Mouse (Mus musculus) stomach, embryonic 15.5 days (tissue): ENCODE measurements at regions not wholly inside any gene's neighbourhood (a gene's known extent, or its start where the extent isn't known, plus 50 kb on each side); places are given as distances from the start of the nearest gene placed in this dataset.

ENCODE experiments used
- ATAC-seq: fragments of 200-750 bp; cut with Nextera tagmentation; 2 replicates; pipeline ENCODE4 v1.8.0; 2017; ENCODE audit warnings: low read depth, moderate number of reproducible peaks, moderate TSS enrichment; ENCODE audit not compliant: insufficient read depth, low FRiP score
- H3K27ac ChIP-seq: fragments of 300-500 bp; sonication (generic); 2 replicates; pipeline ENCODE4 v1.5.1; 2015; ENCODE audit warnings: mild to moderate bottlenecking, inconsistent platforms
- H3K27me3 ChIP-seq: fragments of 300-500 bp; sonication (generic); replicated peaks from 2 replicates; pipeline ENCODE4 v1.6.1; 2015; ENCODE audit warnings: inconsistent platforms
- H3K36me3 ChIP-seq: fragments of 300-500 bp; sonication (generic); 2 replicates; pipeline ENCODE4 v1.6.1; 2015; ENCODE audit warnings: inconsistent platforms
- H3K4me1 ChIP-seq: fragments of 300-500 bp; sonication (generic); 2 replicates; pipeline ENCODE4 v1.6.1; 2015; ENCODE audit warnings: inconsistent platforms
- H3K4me2 ChIP-seq: fragments of 300-500 bp; sonication (generic); 2 replicates; pipeline ENCODE4 v1.6.1; 2015; ENCODE audit warnings: mild to moderate bottlenecking, inconsistent platforms
- H3K4me3 ChIP-seq: fragments of 300-500 bp; sonication (generic); replicated peaks from 2 replicates; pipeline ENCODE4 v1.5.1; 2015; ENCODE audit warnings: inconsistent platforms
- H3K9ac ChIP-seq: fragments of 300-500 bp; sonication (generic); 2 replicates; pipeline ENCODE4 v1.6.1; 2015; ENCODE audit warnings: inconsistent platforms
- H3K9me3 ChIP-seq: fragments of 300-500 bp; sonication (generic); 2 replicates; pipeline ENCODE4 v1.6.1; 2016; ENCODE audit warnings: inconsistent platforms
- WGBS: fragments of 180-500 bp; shearing (Covaris S2); methylation state at CpG from one replicate; pipeline ENCODE4 v1.1.7; 2015; 5-methylcytosine and 5-hydroxymethylcytosine counted together

DNA sequence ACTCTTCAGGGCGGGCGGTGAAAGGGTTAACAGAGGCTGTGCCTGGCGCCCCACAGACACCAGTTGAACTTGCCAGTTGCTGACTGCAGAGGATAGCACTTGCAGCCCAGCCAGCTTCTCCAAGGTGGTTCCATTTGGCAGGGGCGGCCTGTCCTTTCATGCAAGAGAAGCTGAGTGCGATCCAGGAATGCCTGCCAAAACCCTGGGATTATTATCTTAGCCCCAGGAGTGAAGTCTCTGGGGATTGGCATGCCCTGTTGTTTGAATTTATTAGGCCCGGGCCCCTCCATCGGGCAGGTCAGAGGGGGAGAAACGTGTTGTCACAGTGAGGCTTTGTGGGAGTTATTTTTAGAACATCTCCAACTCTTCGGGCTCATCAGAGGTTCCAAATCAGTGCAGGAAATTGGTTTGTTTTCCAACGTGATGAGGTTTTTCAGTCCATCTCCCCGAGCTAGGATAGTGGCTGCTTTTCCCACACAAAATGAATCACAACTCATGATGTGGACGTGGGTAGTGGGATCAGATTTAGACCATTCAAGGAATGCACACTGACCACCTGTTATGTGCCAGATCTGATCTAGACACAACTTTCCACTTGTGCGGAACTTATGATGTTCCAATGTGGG lies 219.4 kb upstream of the Rpl38 start:
- 36% methylated on average over 13 of the region's 13 CpGs for WGBS
- no peaks in the 10 kb centered on the region for H3K9me3 ChIP-seq
- H3K36me3 ChIP-seq = no peaks in the 10 kb centered on the region
- H3K4me1 ChIP-seq = peaks cover 12% of the 10 kb centered on the region; the same call in 1 of the 2 replicates
- H3K9ac ChIP-seq = no peak overlapping the region
- no peak for ATAC-seq
- H3K4me2 ChIP-seq = no peak overlapping the region
- H3K27ac ChIP-seq = no peak overlapping the region
- H3K27me3 ChIP-seq = no peaks in the 10 kb centered on the region
- H3K4me3 ChIP-seq = no peak overlapping the region

DNA sequence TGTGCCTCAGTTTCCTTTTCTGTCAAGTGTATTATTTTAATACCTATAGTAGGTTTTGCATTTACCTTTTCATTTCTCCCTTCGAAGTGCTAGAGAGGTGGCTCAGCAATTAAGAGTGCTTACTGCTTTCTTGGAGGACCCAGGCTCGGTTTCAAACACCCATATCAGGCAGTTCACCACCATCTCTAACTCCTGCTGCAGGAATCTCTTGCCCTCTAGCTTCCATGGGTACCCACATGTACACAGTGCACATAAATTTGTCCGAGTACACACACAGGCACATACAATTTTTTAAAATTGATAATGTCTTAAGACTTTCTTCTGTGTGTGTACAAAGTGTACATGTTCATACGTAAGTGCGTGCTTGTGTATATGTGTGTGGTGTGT lies 220.9 kb upstream of the Rpl38 start:
- Histone ChIP-seq H3K36me3 (no peaks in the 10 kb centered on the region), H3K27ac (no peak overlapping the region), H3K4me3 (no peak overlapping the region), H3K4me1 (peaks cover 12% of the 10 kb centered on the region; the same call in 1 of the 2 replicates), H3K9ac (no peak overlapping the region), H3K9me3 (no peaks in the 10 kb centered on the region), H3K4me2 (peak overlapping the region; percentile 60), H3K27me3 (no peaks in the 10 kb centered on the region)
- 80% methylated on average over 5 of the region's 5 CpGs for WGBS
- ATAC-seq = no peak

GRCm38 (mm10) chr11:114446617-114447460 lies 221.5 kb upstream of the Rpl38 start:
- H3K9me3 ChIP-seq = no peaks in the 10 kb centered on the region
- 0 out of 2 replicates have a peak overlapping the region, but pooled peaks have one; percentile 49 for H3K27ac ChIP-seq
- 5% methylated on average over 23 of the region's 23 CpGs for WGBS
- H3K4me1 ChIP-seq = peaks cover 12% of the 10 kb centered on the region; the same call in 1 of the 2 replicates
- H3K4me2 ChIP-seq = peak overlapping the region; percentile 60
- peak overlapping the region; percentile 32 for H3K4me3 ChIP-seq
- no peaks in the 10 kb centered on the region for H3K36me3 ChIP-seq
- peak; percentile 73; the same call in 1 of the 2 replicates for ATAC-seq
- H3K27me3 ChIP-seq = no peaks in the 10 kb centered on the region
- H3K9ac ChIP-seq = no peak overlapping the region

GRCm38 (mm10) chr11:114446075-114446616 lies 222.2 kb upstream of the Rpl38 start:
- WGBS = 6% methylated on average over 8 of the region's 8 CpGs

GRCm38 (mm10) chr11:114444211-114444610 lies 224.1 kb upstream of the Rpl38 start:
- no peak overlapping the region for H3K4me3 ChIP-seq
- no peaks in the 10 kb centered on the region for H3K36me3 ChIP-seq
- H3K4me2 ChIP-seq = no peak overlapping the region
- no peaks in the 10 kb centered on the region for H3K27me3 ChIP-seq
- H3K9ac ChIP-seq = no peak overlapping the region
- 40% methylated on average over 8 of the region's 8 CpGs for WGBS
- no peaks in the 10 kb centered on the region for H3K9me3 ChIP-seq
- peaks cover 12% of the 10 kb centered on the region; the same call in 1 of the 2 replicates for H3K4me1 ChIP-seq
- no peak for ATAC-seq
- no peak overlapping the region for H3K27ac ChIP-seq

More at GRCm38 (mm10) chr11:114446075-114446616, 222.2 kb upstream of the Rpl38 start:
- no peak for ATAC-seq
- Histone ChIP-seq H3K27me3 (no peaks in the 10 kb centered on the region), H3K27ac (peak overlapping the region; percentile 49; the same call in 1 of the 2 replicates), H3K36me3 (no peaks in the 10 kb centered on the region), H3K4me3 (0 out of 2 replicates have a peak overlapping the region, but pooled peaks have one; percentile 32), H3K9me3 (no peaks in the 10 kb centered on the region), H3K4me1 (peaks cover 12% of the 10 kb centered on the region; the same call in 1 of the 2 replicates), H3K4me2 (peak overlapping the region; percentile 60), H3K9ac (no peak overlapping the region)

- no peak for ATAC-seq
- H3K4me3 ChIP-seq = no peak overlapping the region
Observed at GRCm38 (mm10) chr11:114443444-114443843, 224.9 kb upstream of the Rpl38 start.

DNA sequence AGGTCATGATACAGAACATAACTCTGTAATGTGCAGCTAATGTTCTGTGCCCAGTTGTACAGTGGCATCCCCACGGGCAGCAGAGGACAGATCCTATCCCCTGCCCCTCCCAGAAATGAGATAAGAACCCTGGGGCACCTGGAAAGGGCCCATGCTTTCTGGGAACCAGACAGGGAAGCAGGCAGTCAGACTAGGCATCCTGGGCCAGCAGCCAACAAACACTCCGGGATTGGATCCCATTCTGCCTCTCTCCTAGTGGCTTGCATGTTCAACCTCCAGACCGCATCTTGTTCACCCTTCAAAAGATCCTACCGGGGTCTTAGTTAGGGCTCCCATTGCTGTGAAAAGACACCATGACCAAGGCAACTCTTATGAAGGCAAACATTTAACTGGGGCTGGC lies 229.0 kb upstream of the Rpl38 start:
- Histone ChIP-seq H3K9ac (no peak overlapping the region), H3K4me3 (no peak overlapping the region), H3K27ac (no peak overlapping the region), H3K36me3 (no peaks in the 10 kb centered on the region), H3K9me3 (no peaks in the 10 kb centered on the region), H3K4me1 (no peaks in the 10 kb centered on the region), H3K27me3 (no peaks in the 10 kb centered on the region), H3K4me2 (no peak overlapping the region)
- ATAC-seq = no peak
- WGBS = 84% methylated on average over 4 of the region's 4 CpGs

More at GRCm38 (mm10) chr11:114443444-114443843, 224.9 kb upstream of the Rpl38 start:
- WGBS = 55% methylated on average over 5 of the region's 5 CpGs
- Histone ChIP-seq H3K4me1 (peaks cover 12% of the 10 kb centered on the region; the same call in 1 of the 2 replicates), H3K27me3 (no peaks in the 10 kb centered on the region), H3K9me3 (no peaks in the 10 kb centered on the region), H3K9ac (no peak overlapping the region), H3K27ac (no peak overlapping the region), H3K36me3 (no peaks in the 10 kb centered on the region), H3K4me2 (no peak overlapping the region)

- WGBS = 35% methylated on average over 1 of the region's 1 CpGs
Observed at GRCm38 (mm10) chr11:114435788-114436187, 232.5 kb upstream of the Rpl38 start.

DNA sequence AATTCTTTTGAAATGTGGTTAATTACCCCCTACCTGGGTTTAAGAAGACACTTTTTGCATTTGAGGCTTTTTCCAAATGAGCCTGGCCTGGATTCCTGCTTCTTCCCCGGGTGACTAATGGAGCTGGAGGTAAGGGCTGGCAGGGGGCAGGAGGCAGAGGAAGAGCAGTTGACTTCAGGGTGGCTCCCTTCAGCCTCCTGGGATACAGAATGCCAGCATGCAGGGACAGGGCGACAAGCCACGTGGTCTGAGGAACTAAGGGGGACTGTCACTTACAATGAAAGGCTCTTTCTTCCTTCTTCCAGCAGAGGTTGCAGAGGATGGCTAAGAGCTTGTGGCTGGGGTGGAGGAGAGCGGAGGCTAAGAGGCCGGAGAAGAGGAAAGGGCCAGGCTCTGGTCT lies 234.8 kb upstream of the Rpl38 start:
- no peak overlapping the region for H3K9ac ChIP-seq
- ATAC-seq = 0 out of 2 replicates have a peak, but pooled peaks have one; percentile 22
- no peaks in the 10 kb centered on the region for H3K27me3 ChIP-seq
- no peaks in the 10 kb centered on the region for H3K4me1 ChIP-seq
- H3K4me2 ChIP-seq = no peak overlapping the region
- H3K27ac ChIP-seq = no peak overlapping the region
- H3K36me3 ChIP-seq = no peaks in the 10 kb centered on the region
- H3K4me3 ChIP-seq = no peak overlapping the region
- 30% methylated on average over 5 of the region's 5 CpGs for WGBS
- no peaks in the 10 kb centered on the region for H3K9me3 ChIP-seq

More at GRCm38 (mm10) chr11:114435788-114436187, 232.5 kb upstream of the Rpl38 start:
- Histone ChIP-seq H3K27me3 (no peaks in the 10 kb centered on the region), H3K4me3 (no peak overlapping the region), H3K4me2 (no peak overlapping the region), H3K36me3 (no peaks in the 10 kb centered on the region), H3K9ac (no peak overlapping the region), H3K4me1 (no peaks in the 10 kb centered on the region), H3K9me3 (no peaks in the 10 kb centered on the region), H3K27ac (no peak overlapping the region)
- ATAC-seq = no peak

- ATAC-seq = no peak
- no peak overlapping the region for H3K4me3 ChIP-seq
Observed at GRCm38 (mm10) chr11:114425447-114425846, 242.9 kb upstream of the Rpl38 start.

DNA sequence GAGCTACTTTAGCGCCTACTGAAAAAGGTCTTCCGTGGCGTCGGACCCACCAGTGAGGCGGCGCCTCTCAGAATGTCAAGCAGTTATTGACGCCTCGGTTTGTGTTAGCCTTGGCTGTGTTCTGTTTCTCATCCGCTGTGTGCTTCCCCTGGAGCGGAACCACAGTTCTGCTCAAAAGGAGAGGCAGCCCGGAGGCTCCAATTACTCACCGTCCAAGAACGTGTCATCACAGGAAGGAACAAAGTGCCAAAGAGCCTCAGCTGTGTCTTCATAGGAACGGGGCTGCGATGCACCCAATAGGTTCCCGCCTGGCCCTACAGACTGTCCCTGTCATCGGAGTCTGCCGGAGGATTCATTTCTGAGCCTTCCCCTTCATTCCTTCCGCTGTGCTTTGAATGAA lies 245.0 kb upstream of the Rpl38 start:
- ATAC-seq = no peak
- Histone ChIP-seq H3K9me3 (no peaks in the 10 kb centered on the region), H3K4me2 (no peak overlapping the region), H3K4me1 (no peaks in the 10 kb centered on the region), H3K9ac (no peak overlapping the region), H3K4me3 (no peak overlapping the region), H3K36me3 (no peaks in the 10 kb centered on the region), H3K27ac (no peak overlapping the region), H3K27me3 (no peaks in the 10 kb centered on the region)
- WGBS = 73% methylated on average over 19 of the region's 19 CpGs

More at GRCm38 (mm10) chr11:114425447-114425846, 242.9 kb upstream of the Rpl38 start:
- Histone ChIP-seq H3K9ac (no peak overlapping the region), H3K36me3 (no peaks in the 10 kb centered on the region), H3K4me1 (no peaks in the 10 kb centered on the region), H3K27ac (no peak overlapping the region), H3K9me3 (no peaks in the 10 kb centered on the region), H3K27me3 (no peaks in the 10 kb centered on the region), H3K4me2 (no peak overlapping the region)
- WGBS = 93% methylated on average over 14 of the region's 14 CpGs

- no peaks in the 10 kb centered on the region for H3K9me3 ChIP-seq
- H3K4me3 ChIP-seq = no peak overlapping the region
- H3K4me1 ChIP-seq = no peaks in the 10 kb centered on the region
- H3K27ac ChIP-seq = no peak overlapping the region
- WGBS = 80% methylated on average over 7 of the region's 7 CpGs
- no peaks in the 10 kb centered on the region for H3K27me3 ChIP-seq
- no peaks in the 10 kb centered on the region for H3K36me3 ChIP-seq
- H3K4me2 ChIP-seq = no peak overlapping the region
- H3K9ac ChIP-seq = no peak overlapping the region
- no peak for ATAC-seq
Observed at GRCm38 (mm10) chr11:114419002-114419401, 249.3 kb upstream of the Rpl38 start.
